Mouse (Mus musculus) megakaryocyte, embryonic 14.5 days (primary cell): ENCODE measurements around the gene Ctdsp1.

ENCODE experiments used
- FLI1 ChIP-seq: IDR thresholded peaks from 2 replicates; pipeline ENCODE4 v1.6.1; 2012; ENCODE audit warnings: low read length, inconsistent platforms, mixed read lengths
- GATA1 ChIP-seq: IDR thresholded peaks from 3 replicates; pipeline ENCODE4 v1.6.1; 2012; ENCODE audit warnings: mixed read lengths, low read length, inconsistent platforms, borderline replicate concordance

DNA sequence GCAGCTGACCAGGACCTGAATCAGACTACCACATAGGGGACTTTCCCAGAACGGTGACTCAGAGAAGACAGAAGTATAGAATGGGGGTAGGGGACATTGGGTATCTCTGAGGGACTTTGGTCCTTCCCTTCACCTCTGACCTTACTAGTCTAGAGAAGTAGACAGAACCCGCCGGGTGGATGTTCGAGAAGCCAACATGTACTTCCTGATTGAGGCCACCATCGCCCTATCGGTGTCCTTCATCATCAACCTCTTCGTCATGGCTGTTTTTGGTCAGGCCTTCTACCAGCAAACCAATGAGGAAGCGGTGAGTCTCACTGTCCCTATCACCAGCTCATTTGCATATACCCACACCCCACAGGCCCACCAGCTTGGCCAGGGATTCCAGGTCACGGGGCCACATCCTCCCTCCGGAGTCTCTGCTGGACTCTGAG, 9.7 kb upstream of the Ctdsp1 start:
- TF ChIP-seq GATA1 (no peak), FLI1 (no peak)
